Mouse (Mus musculus) thymus, postnatal 36 days (tissue): ENCODE results near the gene Gpr142.

Experiments
- DNase-seq, 2 experiments: peaks; one replicate each; pipeline ENCODE4 v3.0.0; 2022; ENCODE audit warnings: mixed read lengths in 2 of 2

Gene Gpr142

GRCm38 (mm10) chr11:114846336-114846735, 47.6 kb downstream of the Gpr142 start:
- DNase-seq: no peak

- no peak for DNase-seq
These were observed 48.3 kb downstream of the Gpr142 start for GRCm38 (mm10) chr11:114847008-114847407.

- DNase-seq: no peak
These were observed 50.8 kb downstream of the Gpr142 start for GRCm38 (mm10) chr11:114849572-114849971.

GRCm38 (mm10) chr11:114850066-114850451, 51.3 kb downstream of the Gpr142 start:
- DNase-seq: no peak

GRCm38 (mm10) chr11:114850452-114851268, 51.9 kb downstream of the Gpr142 start, which contains the start of gene Gprc5c:
Gene Gprc5c, plus strand, starts transcription at chr11:114851152.
- DNase-seq: no peak

- DNase-seq: no peak
These were observed 52.5 kb downstream of the Gpr142 start for GRCm38 (mm10) chr11:114851269-114851607.

GRCm38 (mm10) chr11:114851608-114852310, 53.0 kb downstream of the Gpr142 start:
- DNase-seq: no peak

- no peak for DNase-seq
These were observed 53.8 kb downstream of the Gpr142 start for GRCm38 (mm10) chr11:114852311-114853173.

- DNase-seq: no peak
These were observed 54.6 kb downstream of the Gpr142 start for GRCm38 (mm10) chr11:114853174-114853838.

GRCm38 (mm10) chr11:114854581-114854980, 55.9 kb downstream of the Gpr142 start:
- no peak for DNase-seq

GRCm38 (mm10) chr11:114856125-114856524, 57.4 kb downstream of the Gpr142 start:
- no peak for DNase-seq
